In genomic region chr2:146884291-146884855, GRCm38 (mm10) we compare ENCODE assay signal across 13 mouse cellular contexts. TPM values are rescaled to one million over a fixed set of nuclear protein-coding genes. Genes with fewer than 3 reads are reported as not detected.
A peak's percentile ranks its signal among the peaks of the same experiment; 100 is the strongest.
DNase-seq lines count a peak whose midpoint lies in the region; ATAC-seq lines count a peak whose summit lies in the region.
"Had no signal": no experiment of that assay in that cellular context is flagged by ENCODE, and none has a peak within 500 bp of the region (broad histone marks: within the 10 kb centered on the region; RNA-seq: fewer than 3 reads in every experiment).

No protein-coding gene starts in this region.

- no peak for DNase-seq in hindbrain, embryonic 10.5 days (ENCODE audit: low spot score)
- peak; percentile 16 for DNase-seq in R1 (ENCODE audit: low read depth, low spot score)
- peak; percentile 8 for DNase-seq in brain, embryonic 18.5 days (ENCODE audit: low read depth, low spot score)
- DNase-seq in midbrain, embryonic 11.5 days (ENCODE audit: low spot score, missing footprints): peak; percentile 88
- no peak for DNase-seq in thymus, postnatal 36 days
- no peak for DNase-seq in urinary bladder, adult 2 months (ENCODE audit: low spot score)
- DNase-seq: cerebellum, postnatal 25 days; lung, postnatal 10 days; thymus, adult 2 months had no signal

- H3K9me3 ChIP-seq in hindbrain, embryonic 15.5 days: no peaks in the 10 kb centered on the region
- no peaks in the 10 kb centered on the region for H3K9me3 ChIP-seq in hindbrain, embryonic 10.5 days
- H3K9me3 ChIP-seq in midbrain, embryonic 11.5 days (ENCODE audit: control insufficient read depth, low read length): no peaks in the 10 kb centered on the region
- H3K9me3 ChIP-seq: embryonic facial prominence, embryonic 15.5 days; limb, embryonic 12.5 days had no signal

- no peak overlapping the region for H3K4me3 ChIP-seq in hindbrain, embryonic 15.5 days
- H3K4me3 ChIP-seq in hindbrain, embryonic 10.5 days: no peak overlapping the region
- no peak overlapping the region for H3K4me3 ChIP-seq in midbrain, embryonic 11.5 days (ENCODE audit: low read depth, low read length)
- H3K4me3 ChIP-seq: embryonic facial prominence, embryonic 15.5 days; limb, embryonic 12.5 days had no signal

- no peak overlapping the region for H3K4me2 ChIP-seq in hindbrain, embryonic 15.5 days
- no peak overlapping the region for H3K4me2 ChIP-seq in midbrain, embryonic 11.5 days
- H3K4me2 ChIP-seq: embryonic facial prominence, embryonic 15.5 days; limb, embryonic 12.5 days had no signal

- 48% methylated on average over 8 of the region's 8 CpGs for WGBS in hindbrain, embryonic 15.5 days
- 74% methylated on average over 8 of the region's 8 CpGs for WGBS in hindbrain, embryonic 10.5 days
- 31% methylated on average over 8 of the region's 8 CpGs for WGBS in midbrain, embryonic 11.5 days

- H3K4me1 ChIP-seq in hindbrain, embryonic 15.5 days (replicated peaks): no peaks in the 10 kb centered on the region
- H3K4me1 ChIP-seq in hindbrain, embryonic 10.5 days (replicated peaks): no peaks in the 10 kb centered on the region
- peaks cover 15% of the 10 kb centered on the region for H3K4me1 ChIP-seq in midbrain, embryonic 11.5 days (ENCODE audit: control insufficient read depth, insufficient read depth, low read length)
- H3K4me1 ChIP-seq: embryonic facial prominence, embryonic 15.5 days; limb, embryonic 12.5 days had no signal

- H3K9ac ChIP-seq in hindbrain, embryonic 15.5 days: no peak overlapping the region
- H3K9ac ChIP-seq in midbrain, embryonic 11.5 days (ENCODE audit: low read length): no peak overlapping the region; the same call in 1 of the 2 replicates
- H3K9ac ChIP-seq: embryonic facial prominence, embryonic 15.5 days; limb, embryonic 12.5 days had no signal

- H3K27ac ChIP-seq in hindbrain, embryonic 15.5 days (replicated peaks): 0 out of 2 replicates have a peak overlapping the region, but pooled peaks have one; percentile 4
- no peak overlapping the region for H3K27ac ChIP-seq in hindbrain, embryonic 10.5 days
- H3K27ac ChIP-seq in midbrain, embryonic 11.5 days (ENCODE audit: low read depth, low read length): no peak overlapping the region; the same call in 1 of the 2 replicates
- H3K27ac ChIP-seq: embryonic facial prominence, embryonic 15.5 days; limb, embryonic 12.5 days had no signal

- no peaks in the 10 kb centered on the region for H3K36me3 ChIP-seq in hindbrain, embryonic 15.5 days
- peaks cover 5% of the 10 kb centered on the region for H3K36me3 ChIP-seq in hindbrain, embryonic 10.5 days
- peaks cover 3% of the 10 kb centered on the region; the same call in 1 of the 2 replicates for H3K36me3 ChIP-seq in midbrain, embryonic 11.5 days (ENCODE audit: control insufficient read depth, insufficient read depth, low read length)
- H3K36me3 ChIP-seq: embryonic facial prominence, embryonic 15.5 days had no signal

- H3K27me3 ChIP-seq in hindbrain, embryonic 15.5 days: no peaks in the 10 kb centered on the region
- H3K27me3 ChIP-seq in hindbrain, embryonic 10.5 days (ENCODE audit: insufficient read depth, poor library complexity, severe bottlenecking): no peaks in the 10 kb centered on the region
- no peaks in the 10 kb centered on the region for H3K27me3 ChIP-seq in midbrain, embryonic 11.5 days (ENCODE audit: control insufficient read depth, insufficient read depth, low read length)
- H3K27me3 ChIP-seq: embryonic facial prominence, embryonic 15.5 days; limb, embryonic 12.5 days had no signal

- ATAC-seq in hindbrain, embryonic 15.5 days (ENCODE audit: low FRiP score, low read depth): no peak
- ATAC-seq in midbrain, embryonic 11.5 days (ENCODE audit: low FRiP score): peak; percentile 48; the same call in 1 of the 2 replicates
- ATAC-seq: intestine, postnatal 0 days had no signal

RNA-seq across cellular contexts. Expression of gene Kiz, which starts 28.7 kb away (rescaled TPM):
- polyA plus RNA-seq in hindbrain, embryonic 15.5 days (2015; fragmentation: Nextera tagmentation; extraction: Ambion mirVana): 22.1 and 24.5 TPM in 2 replicates
- polyA plus RNA-seq in hindbrain, embryonic 10.5 days (2016; fragmentation: Nextera tagmentation; extraction: Ambion mirVana): 23.6 and 23.9 TPM in 2 replicates
- 37.4 and 38.0 TPM in 2 replicates for polyA plus RNA-seq in midbrain, embryonic 11.5 days (2014; fragmentation: Nextera tagmentation; extraction: Ambion mirVana)
- 24.0 and 24.9 TPM in 2 replicates for polyA plus RNA-seq in urinary bladder, adult 2 months (2012; rRNA removed)

Comparison
In these comparisons a context has a peak if more than half of its experiments do, and no peak if none do; other contexts are left out.
1. DNase-seq: peak in R1 (single experiment), brain, embryonic 18.5 days (single experiment) and midbrain, embryonic 11.5 days (single experiment); none in hindbrain, embryonic 10.5 days (single experiment), thymus, postnatal 36 days (0 of 2) and urinary bladder, adult 2 months (single experiment).